Mouse (Mus musculus) liver, postnatal 0 days (tissue): ENCODE results near the gene Olfr597.
"Not testable (repeated sequence)": the region's sequence is repeated elsewhere in the genome, so short reads cannot be mapped to it uniquely, and the experiment has no call there.

Experiments
- CTCF ChIP-seq: sonication (generic); IDR thresholded peaks from 2 replicates; pipeline ENCODE4 v1.5.1; 2016; ENCODE audit warnings: antibody characterized with exemption, low read depth
- EP300 ChIP-seq: IDR thresholded peaks from 2 replicates; pipeline ENCODE4 v1.6.1; 2016; ENCODE audit warnings: antibody characterized with exemption, low read depth, mild to moderate bottlenecking

GRCm38 (mm10) chr7:103316015-103316414 is at the start of gene Olfr597:
- TF ChIP-seq EP300, CTCF: not testable (repeated sequence)
